8 mouse cellular contexts compared by ENCODE assay signal in genomic region chr9:7897502-7897901, GRCm38 (mm10). TPM values are rescaled to one million over a fixed set of nuclear protein-coding genes. Genes with fewer than 3 reads are reported as not detected.
DNase-seq lines count a peak whose midpoint lies in the region; ATAC-seq and TF ChIP-seq lines count a peak whose summit lies in the region.

No protein-coding gene starts in this region.

- no peak overlapping the region for H3K9ac ChIP-seq in ES-E14 (ENCODE audit: insufficient read depth, low read depth, low read length, poor library complexity, severe bottlenecking)
- H3K9ac ChIP-seq in forebrain, embryonic 14.5 days (ENCODE audit: low read length), result no peak overlapping the region
- H3K9ac ChIP-seq in hindbrain, embryonic 11.5 days (ENCODE audit: low read depth, low read length), result no peak overlapping the region

- no peak overlapping the region for H3K27ac ChIP-seq in ES-E14 (ENCODE audit: insufficient read depth, low read depth, low read length, poor library complexity, severe bottlenecking)
- H3K27ac ChIP-seq in forebrain, embryonic 14.5 days (ENCODE audit: low read depth, low read length), result no peak overlapping the region
- no peak overlapping the region for H3K27ac ChIP-seq in hindbrain, embryonic 11.5 days (ENCODE audit: low read depth, low read length)

- TF ChIP-seq POLR2A in lung, adult 2 months (IDR thresholded peaks at IDR 0.05; ENCODE audit: borderline replicate concordance, extremely low read depth, low read depth, low read length), result no peak

- peak; percentile 94 for TF ChIP-seq CTCF in lung, adult 2 months (IDR thresholded peaks at IDR 0.05; ENCODE audit: insufficient read depth, low read length)

- peak; percentile 88 for ATAC-seq in forebrain, embryonic 14.5 days
- ATAC-seq in hindbrain, embryonic 11.5 days (ENCODE audit: low FRiP score), result peak; percentile 76

- no peaks in the 10 kb centered on the region for H3K36me3 ChIP-seq in ES-E14 (ENCODE audit: control insufficient read depth, insufficient read depth, low read length, poor library complexity, severe bottlenecking)
- no peaks in the 10 kb centered on the region for H3K36me3 ChIP-seq in forebrain, embryonic 14.5 days (ENCODE audit: control insufficient read depth, insufficient read depth, low read length)
- H3K36me3 ChIP-seq in hindbrain, embryonic 11.5 days (ENCODE audit: control insufficient read depth, insufficient read depth, low read length), result no peaks in the 10 kb centered on the region

- H3K4me3 ChIP-seq in ES-E14 (ENCODE audit: insufficient read depth in 1 of 2, low read depth in 1 of 2, low read length in 2 of 2, poor library complexity in 1 of 2, severe bottlenecking in 1 of 2), result no peak overlapping the region
- H3K4me3 ChIP-seq in forebrain, embryonic 14.5 days (ENCODE audit: low read depth, low read length), result no peak overlapping the region
- no peak overlapping the region for H3K4me3 ChIP-seq in hindbrain, embryonic 11.5 days (ENCODE audit: low read depth, low read length)
- no peak overlapping the region for H3K4me3 ChIP-seq in lung, adult 2 months (replicated peaks; ENCODE audit: extremely low read depth, low read depth, low read length)

- H3K9me3 ChIP-seq in ES-E14 (ENCODE audit: control insufficient read depth, insufficient read depth, low read depth, low read length), result peaks cover under 1% of the 10 kb centered on the region; the same call in 1 of the 2 replicates
- H3K9me3 ChIP-seq in forebrain, embryonic 14.5 days (replicated peaks; ENCODE audit: control insufficient read depth, low read length), result no peaks in the 10 kb centered on the region
- no peaks in the 10 kb centered on the region for H3K9me3 ChIP-seq in hindbrain, embryonic 11.5 days (ENCODE audit: control insufficient read depth, low read length)

- DNase-seq in ES-E14 (ENCODE audit: low read depth, low spot score), result peak; percentile 73
- DNase-seq in c-Kit-positive CD71-positive TER-119-negative erythroid progenitor cells, embryonic 14.5 days (ENCODE audit: low read depth), result peak; percentile 48
- DNase-seq in forebrain, embryonic 14.5 days (ENCODE audit: low spot score), result peak; percentile 74
- DNase-seq in hindbrain, embryonic 11.5 days (ENCODE audit: low spot score), result peak; percentile 72
- DNase-seq in layer of hippocampus, adult 8-10 months (ENCODE audit: low spot score in 2 of 2), result peak; percentile 23 to 68
- peak; percentile 72 for DNase-seq in lung, adult 2 months
- peak; percentile 18 for DNase-seq in ovary, adult 18-20 months (ENCODE audit: low spot score)
- peak; percentile 18 to 41 for DNase-seq in thymus, adult 18-20 months

- in situ Hi-C loops in ES-E14 (cut with MboI; ENCODE audit: low sequenced_read_pairs in 2 of 2, unreplicated experiment in 2 of 2), result no loop called here

- WGBS in forebrain, embryonic 14.5 days, result 1% methylated on average over 3 of the region's 3 CpGs
- WGBS in hindbrain, embryonic 11.5 days, result 1% methylated on average over 3 of the region's 3 CpGs
- WGBS in lung, adult 2 months, result 1% methylated on average over 3 of the region's 3 CpGs

- peaks cover 2 to 3% of the 10 kb centered on the region in 2 experiments; a peak in 2 of 4 replicates for H3K4me1 ChIP-seq in ES-E14 (ENCODE audit: control insufficient read depth in 2 of 2, insufficient read depth in 2 of 2, low read length in 2 of 2, poor library complexity in 1 of 2)
- no peaks in the 10 kb centered on the region for H3K4me1 ChIP-seq in forebrain, embryonic 14.5 days (ENCODE audit: control insufficient read depth, insufficient read depth, low read length)
- H3K4me1 ChIP-seq in hindbrain, embryonic 11.5 days (replicated peaks; ENCODE audit: control insufficient read depth, insufficient read depth, low read length), result no peaks in the 10 kb centered on the region
- H3K4me1 ChIP-seq in lung, adult 2 months (ENCODE audit: control insufficient read depth, insufficient read depth, low read length), result no peaks in the 10 kb centered on the region; the same call in 1 of the 2 replicates

- no peak overlapping the region for H3K4me2 ChIP-seq in forebrain, embryonic 14.5 days (ENCODE audit: low read length)
- H3K4me2 ChIP-seq in hindbrain, embryonic 11.5 days (replicated peaks; ENCODE audit: low read depth, low read length), result no peak overlapping the region

- H3K27me3 ChIP-seq in forebrain, embryonic 14.5 days (replicated peaks; ENCODE audit: control insufficient read depth, insufficient read depth, low read length), result no peaks in the 10 kb centered on the region
- no peaks in the 10 kb centered on the region for H3K27me3 ChIP-seq in hindbrain, embryonic 11.5 days (ENCODE audit: control insufficient read depth, insufficient read depth, low read length)

TF ChIP-seq in ES-E14, 5 proteins besides CTCF, POLR2A, EP300 and RAD21:
- no peak for TF ChIP-seq HCFC1 (IDR thresholded peaks at IDR 0.05; ENCODE audit: borderline replicate concordance, insufficient read depth, low read length)
- TF ChIP-seq MAFK (IDR thresholded peaks at IDR 0.05; ENCODE audit: insufficient read depth, low read depth, low read length), result no peak
- TF ChIP-seq ZNF384 (IDR thresholded peaks at IDR 0.05; ENCODE audit: low read depth, low read length), result no peak
- no peak for TF ChIP-seq CHD2 (IDR thresholded peaks at IDR 0.05; ENCODE audit: low read depth, low read length)
- peak; percentile 96 for TF ChIP-seq ZC3H11A (IDR thresholded peaks at IDR 0.05; ENCODE audit: borderline replicate concordance, low read depth, low read length)
TF ChIP-seq in ES-E14: peak in this region for 1.

RNA-seq across cellular contexts. Expression of gene Birc3, which starts 24.5 kb away (rescaled TPM):
- total RNA-seq in ES-E14 (2012; rRNA removed), result 4.0 and 4.6 TPM in 2 replicates
- polyA plus RNA-seq in forebrain, embryonic 14.5 days (2014; fragmentation: Nextera tagmentation; extraction: Ambion mirVana), result 1.3 and 1.9 TPM in 2 replicates
- polyA plus RNA-seq in hindbrain, embryonic 11.5 days (2014; fragmentation: Nextera tagmentation; extraction: Ambion mirVana), result 3.5 and 3.7 TPM in 2 replicates
- 1 to 10 TPM; 2.3 to 5.4 (median 3.6) TPM for total RNA-seq in layer of hippocampus, adult 8-10 months (2022)
- polyA plus RNA-seq in lung, adult 2 months (2012; rRNA removed), result 18.4 and 25.6 TPM in 2 replicates

Comparison
In these comparisons a context has a peak if more than half of its experiments do, and no peak if none do; other contexts are left out.
1. DNase-seq: peak in every context shown above with its lines; median percentile 74 in forebrain, embryonic 14.5 days; 73 in ES-E14; 72 in hindbrain, embryonic 11.5 days; 72 in lung, adult 2 months; 48 in c-Kit-positive CD71-positive TER-119-negative erythroid progenitor cells, embryonic 14.5 days; 46 in layer of hippocampus, adult 8-10 months; 30 in thymus, adult 18-20 months; 18 in ovary, adult 18-20 months.